Mouse (Mus musculus) layer of hippocampus, postnatal 10 days (tissue): ENCODE results near the gene Nfyc. TPM values are rescaled to one million over a fixed set of nuclear protein-coding genes. Genes with fewer than 3 reads are reported as not detected.

Source experiments
- DNase-seq, 2 experiments: peaks; one replicate each; pipeline ENCODE4 v3.0.0; 2021; ENCODE audit warnings: low spot score in 2 of 2
- microRNA-seq, 2 experiments: library from miRNA; unstranded; fragments of <30 nt; microRNA quantifications; one replicate each; pipeline ENCODE4 v1.2.0; 2021
- total RNA-seq, 2 experiments: library from RNA; stranded (reverse); gene quantifications; 2 replicates each; pipeline ENCODE4 v1.2.3; 2021

Nfyc gene
- total RNA-seq, 2 experiments from 2014 or later: 47.7 to 50.8 TPM

DNA sequence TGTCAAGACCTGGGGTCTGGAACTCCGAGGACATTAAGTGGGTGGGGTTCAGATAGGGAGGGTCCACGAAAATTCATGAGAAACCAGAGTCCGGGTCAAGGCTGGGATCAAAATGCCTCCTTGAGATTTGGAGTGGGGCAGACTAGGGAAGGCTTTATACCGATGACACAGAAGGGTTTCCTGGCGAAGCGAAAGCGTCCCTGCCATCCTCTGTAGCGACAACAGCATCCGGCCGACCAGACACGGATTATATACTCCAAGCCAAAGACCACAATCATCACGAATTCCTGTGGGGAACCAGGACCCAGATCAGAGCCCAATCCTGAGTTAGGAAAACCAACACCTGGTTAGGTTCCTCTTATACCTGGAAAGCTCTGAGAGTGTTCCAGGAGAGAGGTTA is 114.6 kb downstream of the Nfyc start:
- DNase-seq: no peak

DNA sequence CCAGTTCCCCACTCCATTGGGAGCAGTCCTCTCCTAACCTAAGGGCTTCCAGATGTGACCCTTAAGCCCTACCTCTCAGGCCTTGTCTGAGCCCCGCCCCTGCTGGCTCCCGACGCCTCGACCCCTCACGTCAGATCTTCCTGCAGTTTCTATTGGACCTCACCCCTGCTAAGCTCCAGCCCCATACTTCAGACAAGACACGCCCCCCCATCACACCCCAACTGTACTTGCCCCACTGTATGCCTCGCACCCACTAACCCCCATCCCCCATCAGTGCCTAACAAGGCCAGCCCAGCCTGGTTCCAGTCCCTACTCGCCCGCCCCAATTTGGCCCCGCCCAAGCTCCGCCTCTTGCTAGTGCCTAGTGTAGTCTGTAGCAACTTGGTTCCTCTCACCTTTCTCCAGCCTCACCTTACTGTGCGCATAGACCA is 115.2 kb downstream of the Nfyc start:
- peak in 1 of 2 experiments; percentile 59 for DNase-seq

DNA sequence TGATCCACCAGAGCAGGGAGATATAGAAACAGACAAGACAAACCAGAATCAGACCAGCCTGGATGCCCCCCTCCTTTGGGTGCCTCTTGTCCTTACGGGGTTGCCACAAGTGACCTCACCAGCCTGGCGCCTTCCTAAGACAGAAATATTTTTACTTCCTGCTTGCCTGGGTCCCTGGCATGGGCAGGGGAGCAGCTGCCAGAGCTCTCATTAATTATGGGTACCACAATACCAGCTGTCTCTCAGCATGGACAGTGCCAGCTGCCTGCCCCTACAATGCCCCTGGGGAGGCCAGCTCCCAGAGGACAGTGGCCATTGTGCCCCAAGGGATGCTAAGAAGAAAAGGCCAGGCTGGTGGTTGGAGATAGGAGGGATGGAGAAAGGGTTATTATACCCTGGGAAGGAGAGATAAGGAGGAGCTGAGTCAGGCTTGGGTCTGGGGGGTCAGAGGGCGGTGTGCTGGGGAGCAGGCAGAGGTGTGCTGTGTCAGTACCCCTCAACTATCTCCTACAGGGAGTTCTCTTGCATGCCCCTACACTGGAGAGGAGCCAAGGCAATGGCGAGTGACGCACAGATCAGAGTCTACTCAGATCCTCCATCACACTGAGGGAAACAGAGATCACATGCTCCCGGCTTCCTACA is 117.4 kb downstream of the Nfyc start:
- DNase-seq: peak in 1 of 2 experiments; percentile 53

DNA sequence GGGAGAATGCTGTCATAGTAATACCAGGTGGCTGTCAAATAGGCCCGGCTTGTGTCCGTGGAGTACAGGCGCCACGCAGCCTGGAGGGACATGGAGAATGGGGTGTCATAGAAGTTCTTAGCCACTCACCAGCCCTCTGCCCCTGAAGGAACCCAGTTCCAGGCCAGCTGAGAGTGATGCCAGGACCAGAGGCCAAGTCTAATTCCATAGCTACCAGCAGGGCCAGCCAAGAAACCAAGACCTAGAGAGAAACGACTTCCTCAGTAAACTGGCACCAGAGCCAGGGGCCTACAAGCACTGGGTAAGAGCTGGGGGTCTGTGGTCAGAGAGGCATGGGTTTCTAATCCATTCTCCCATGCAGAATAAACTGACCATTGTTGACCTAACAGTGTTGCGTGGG is 118.4 kb downstream of the Nfyc start:
- DNase-seq: no peak

DNA sequence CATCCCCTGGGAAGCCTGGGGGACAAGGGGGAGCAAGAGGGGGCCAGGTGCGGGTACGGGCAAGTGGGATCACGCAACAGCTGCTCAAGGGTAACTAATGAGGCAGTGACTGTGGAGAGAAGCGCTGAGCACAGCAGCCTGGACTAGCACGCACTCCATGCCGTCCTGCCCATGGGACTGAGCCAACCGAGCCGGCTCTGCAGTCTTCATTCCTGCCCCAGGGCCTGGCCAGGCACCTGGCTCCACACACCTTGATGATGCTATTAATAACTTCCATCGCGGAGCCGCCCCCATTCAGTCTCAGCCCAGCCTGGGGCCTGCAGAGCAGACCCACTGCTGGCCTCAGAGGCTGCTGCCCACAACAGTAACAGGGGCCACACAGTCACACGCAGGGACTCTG is 119.1 kb downstream of the Nfyc start:
- no peak for DNase-seq

Small RNA genes within 50 kb of the gene (microRNA-seq; reads per million reads assigned to microRNA genes)
- gene Gm23936 (0 reads per million in 2 experiments), gene Mir30c-1 (128 to 163 reads per million in 2 experiments), gene Mir30e (0 reads per million in 2 experiments), gene Mir30f (0 reads per million in 2 experiments)

Other genes with a start within 250 kb of the Nfyc start
- not detected for gene Gm8439, start 242.8 kb downstream of the Nfyc start, total RNA-seq
- 1 to 10 TPM; 3.5 to 4.5 TPM for gene Cited4, start 165.0 kb downstream of the Nfyc start, total RNA-seq
- gene Kcnq4, start 83.0 kb downstream of the Nfyc start, total RNA-seq: 1 to 10 TPM; 8.8 TPM
- gene Rims3, start 23.2 kb upstream of the Nfyc start, total RNA-seq: 10 to 100 TPM; 31.3 to 31.9 TPM
- gene Exo5, start 93.4 kb upstream of the Nfyc start, total RNA-seq: 10 to 100 TPM; 12.8 to 13.0 TPM
- 1 to 10 TPM; 3.0 to 3.3 TPM for gene Zfp69, start 120.1 kb upstream of the Nfyc start, total RNA-seq
- 100 to 1,000 TPM; 123 to 131 TPM for gene Smap2, start 185.7 kb upstream of the Nfyc start, total RNA-seq
- gene Col9a2, start 207.8 kb upstream of the Nfyc start, total RNA-seq: 10 to 100 TPM in 1 of 2 experiments, 1 to 10 TPM in 1; 8.7 to 11.4 TPM